Mouse (Mus musculus): ENCODE data around the gene Frmd5.

GRCm38 (mm10) chr2:121787271-121787670 lies 19.6 kb downstream of the Frmd5 start:
- no peak for TF ChIP-seq TCF12 (IDR thresholded peaks at IDR 0.05; ENCODE audit: insufficient read depth, poor library complexity, severe bottlenecking)
- no peak for TF ChIP-seq MAX (IDR thresholded peaks at IDR 0.05; ENCODE audit: low read depth)
- no peak for TF ChIP-seq USF1 (IDR thresholded peaks at IDR 0.05; ENCODE audit: low read depth)
